Mouse (Mus musculus) skeletal muscle tissue, adult 2 months (tissue): Measurements from ENCODE around the gene Lyrm1.

Experiments
- DNase-seq: peaks from one replicate; pipeline ENCODE4 v3.0.0-alpha.2; 2012; ENCODE audit warnings: low read depth, low spot score

The Lyrm1 gene

DNA sequence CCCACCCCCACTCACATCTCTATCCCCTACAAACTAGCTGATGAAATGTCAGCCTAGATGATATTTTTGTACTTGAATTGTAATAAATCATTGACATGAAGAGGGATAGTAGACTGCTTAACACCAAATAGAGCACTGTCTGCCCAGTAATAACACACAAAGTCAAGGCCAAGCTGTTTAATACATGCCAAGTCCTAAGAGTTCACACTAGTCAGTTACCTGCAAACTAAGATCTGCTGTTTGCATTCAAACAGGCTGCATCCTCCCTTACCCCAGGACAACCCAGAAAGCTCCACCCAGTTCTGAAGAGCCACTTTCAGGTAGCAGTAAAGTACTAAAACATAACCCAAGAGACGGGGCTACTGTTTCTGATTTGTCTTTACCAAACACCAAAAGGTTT lies 3.5 kb upstream of the Lyrm1 start:
- DNase-seq, result no peak

DNA sequence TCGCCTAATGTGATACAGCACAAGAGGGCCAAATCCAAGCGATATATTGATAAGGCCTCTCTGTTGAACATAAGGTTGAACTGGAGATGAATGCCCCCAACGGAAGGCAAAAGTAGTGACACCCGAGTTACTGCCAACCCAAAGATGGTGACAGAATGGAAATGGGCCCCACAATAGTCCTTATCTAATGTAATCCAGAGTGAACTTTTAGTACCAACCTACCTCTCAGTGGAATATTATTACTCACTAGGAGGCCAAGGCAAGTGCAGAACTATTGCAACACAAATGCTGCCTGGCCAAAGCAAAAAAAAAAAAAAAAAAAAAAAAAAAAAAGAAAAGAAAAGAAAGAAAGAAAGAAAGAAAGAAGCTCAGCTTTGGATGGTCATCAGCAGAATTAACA lies 2.9 kb upstream of the Lyrm1 start:
- no peak for DNase-seq

DNA sequence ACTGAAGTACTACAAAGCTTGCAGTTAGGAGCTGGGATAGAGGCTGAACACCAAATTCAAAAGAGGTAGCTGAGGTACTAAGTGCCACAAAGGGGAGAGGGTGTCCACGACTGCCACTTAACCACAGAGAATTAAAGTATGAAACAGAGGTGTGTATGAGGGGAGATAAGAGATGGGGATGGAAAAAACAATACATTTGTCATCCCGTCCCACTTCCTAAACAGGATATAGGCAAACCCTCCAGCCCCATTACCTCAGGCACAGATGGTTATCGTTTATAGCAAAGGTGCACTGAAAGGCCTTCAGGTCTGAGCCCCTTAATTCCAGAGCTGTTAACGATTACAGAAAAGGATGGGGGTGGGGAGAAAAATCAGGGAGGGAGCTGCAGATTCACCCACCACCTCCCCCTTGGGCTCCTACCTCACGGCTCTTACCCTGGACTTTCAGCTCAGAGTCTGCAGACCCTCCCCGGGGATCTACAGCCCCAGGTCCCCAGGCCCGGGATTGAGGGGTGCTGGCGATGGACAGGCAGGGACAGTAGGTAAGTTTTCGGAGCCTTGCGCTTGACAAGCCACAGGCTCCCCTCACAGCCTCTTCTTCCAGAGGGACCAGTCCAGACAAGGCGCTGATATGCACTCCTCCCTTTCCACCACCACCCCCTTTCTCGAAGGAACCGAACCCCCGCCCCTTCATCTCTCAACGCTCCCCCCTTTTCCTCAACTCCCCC lies 680 bp upstream of the Lyrm1 start:
- DNase-seq, result no peak

DNA sequence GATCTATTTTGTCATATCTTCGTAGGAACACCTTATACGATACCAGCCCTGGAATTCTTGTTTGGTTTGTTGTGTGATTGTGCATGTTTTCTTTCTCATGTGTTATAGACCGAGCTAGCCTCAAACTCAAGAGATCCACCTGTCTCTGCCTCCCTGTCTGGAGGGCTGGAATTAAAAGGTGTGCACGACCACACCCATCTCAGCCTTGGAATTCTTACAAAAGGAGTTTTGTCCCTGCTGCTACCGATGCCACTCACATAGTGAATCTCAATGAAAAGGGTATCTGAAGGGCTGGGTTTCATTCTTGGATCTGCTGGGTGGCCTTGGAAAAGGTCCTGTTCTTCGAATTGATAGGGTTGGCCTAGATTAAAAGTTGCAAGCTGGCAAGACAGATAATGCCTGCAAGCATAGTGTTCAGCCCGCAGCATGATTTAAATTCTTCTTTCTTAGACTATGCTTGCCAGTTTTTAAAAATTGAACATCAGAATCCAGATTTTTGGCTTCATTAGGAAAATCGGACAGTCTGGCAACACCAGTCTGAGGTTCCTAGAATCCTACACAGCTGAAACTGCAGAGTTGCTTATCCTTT lies 2.0 kb downstream of the Lyrm1 start:
- DNase-seq, result no peak

DNA sequence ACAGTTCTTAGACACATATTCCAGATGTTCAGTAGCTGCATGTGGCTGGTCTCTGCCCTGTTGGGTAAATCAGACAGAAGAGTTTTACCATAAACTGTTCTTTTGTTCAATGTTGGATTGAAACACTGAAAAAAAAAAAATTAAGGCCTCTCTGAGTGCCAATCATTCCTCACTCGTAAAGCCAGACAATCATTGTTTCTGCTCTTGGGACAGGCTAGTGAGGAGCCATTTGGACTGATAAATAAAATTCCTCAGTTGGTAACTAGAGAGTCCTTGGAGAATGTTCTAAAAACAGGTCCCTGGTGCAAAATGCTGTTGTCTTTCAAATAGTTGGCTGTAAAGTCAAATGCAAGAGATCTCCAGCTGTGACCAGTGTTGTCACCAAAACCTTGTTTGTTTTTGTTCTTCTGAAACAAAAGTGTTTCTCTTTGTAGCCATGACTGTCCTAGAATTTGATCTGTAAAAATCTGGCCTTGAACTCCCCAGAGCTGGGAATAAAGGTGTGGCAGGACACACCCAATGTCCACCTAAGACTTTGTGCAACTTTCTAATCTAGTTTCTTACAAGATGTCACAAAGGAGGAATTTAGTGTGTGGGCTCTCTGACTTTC lies 2.7 kb downstream of the Lyrm1 start:
- no peak for DNase-seq

DNA sequence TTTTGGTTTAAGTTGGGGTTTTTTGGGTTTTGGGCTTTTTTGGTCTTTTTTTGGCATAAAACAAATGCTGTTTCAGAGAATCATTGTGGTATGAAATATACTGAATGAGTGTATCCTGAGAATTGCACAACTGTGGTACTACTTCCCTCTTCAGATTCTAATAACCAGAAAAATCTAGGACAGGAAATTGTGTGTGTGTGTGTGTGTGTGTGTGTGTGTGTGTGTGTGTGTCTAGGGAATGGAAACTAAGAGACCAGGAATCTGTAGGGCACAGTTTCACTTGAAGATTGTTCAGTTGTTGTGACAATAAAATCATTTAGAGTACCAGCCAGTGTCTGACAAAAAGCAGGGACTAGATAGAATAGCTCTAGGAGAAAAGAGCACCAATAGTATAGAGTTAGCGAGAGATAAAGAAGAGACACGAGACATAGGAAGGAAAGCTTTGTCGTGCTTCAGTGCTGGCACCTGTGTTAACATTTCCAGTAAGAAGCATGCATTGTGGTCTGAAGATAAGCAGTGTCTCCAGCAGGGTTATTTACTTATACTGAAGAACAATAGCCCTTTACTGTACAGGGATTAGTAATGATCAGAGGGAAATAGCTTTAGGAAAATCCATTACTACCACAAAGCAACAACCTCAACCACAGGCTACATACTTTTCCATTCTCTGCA lies 3.9 kb downstream of the Lyrm1 start:
- DNase-seq, result no peak

DNA sequence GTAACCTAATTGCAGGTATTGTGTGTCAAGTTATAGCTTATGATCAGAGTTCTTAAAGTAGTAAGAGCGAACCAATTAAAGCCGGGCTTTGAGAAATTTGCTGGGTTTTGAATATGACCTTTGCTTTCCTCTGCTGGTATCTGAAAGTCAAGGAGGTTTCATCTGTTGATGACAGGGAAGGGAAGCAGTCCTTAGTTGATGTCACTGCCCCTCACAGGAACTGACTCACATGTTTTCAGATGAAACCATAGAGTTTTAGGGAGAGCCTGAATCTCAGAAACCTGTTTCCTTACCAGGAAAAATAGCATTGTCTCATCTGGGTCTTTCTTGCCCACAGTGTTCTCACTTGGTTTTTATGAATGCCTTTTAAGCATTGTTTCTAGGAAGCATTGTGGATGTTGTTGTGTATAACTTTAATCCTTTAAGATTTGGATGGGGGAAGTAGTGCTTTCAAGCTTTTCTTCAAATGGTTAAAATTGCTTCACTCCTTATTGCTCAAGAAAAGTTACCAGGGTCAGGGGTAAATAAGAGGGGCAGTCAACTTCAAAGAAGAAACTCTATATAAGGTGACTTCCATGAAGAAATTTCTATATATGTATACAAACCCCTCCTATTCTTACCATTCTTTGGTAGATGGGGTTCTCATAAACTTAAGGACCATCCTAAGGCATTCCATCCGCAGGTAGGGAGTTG lies 11.0 kb downstream of the Lyrm1 start:
- no peak for DNase-seq

DNA sequence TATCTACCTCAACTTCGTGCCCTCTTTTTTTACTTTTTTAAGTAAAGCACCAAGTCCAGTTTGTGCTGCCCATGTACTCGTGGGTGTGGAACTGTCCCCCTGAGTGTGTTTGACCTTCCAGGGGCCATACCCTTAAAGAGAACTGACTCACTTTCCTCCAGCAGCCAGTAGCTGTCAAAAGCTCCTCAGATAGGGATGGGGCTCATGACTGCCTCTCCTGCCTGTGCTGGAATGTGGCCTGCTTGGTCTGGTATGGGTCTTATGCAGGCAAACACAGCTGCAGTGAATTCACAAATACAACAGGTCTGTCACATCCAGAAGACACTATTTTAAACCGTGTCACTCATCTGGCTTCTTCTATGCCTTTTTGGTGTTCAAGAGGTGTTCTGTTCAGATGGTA lies 16.1 kb downstream of the Lyrm1 start:
- DNase-seq, result no peak

DNA sequence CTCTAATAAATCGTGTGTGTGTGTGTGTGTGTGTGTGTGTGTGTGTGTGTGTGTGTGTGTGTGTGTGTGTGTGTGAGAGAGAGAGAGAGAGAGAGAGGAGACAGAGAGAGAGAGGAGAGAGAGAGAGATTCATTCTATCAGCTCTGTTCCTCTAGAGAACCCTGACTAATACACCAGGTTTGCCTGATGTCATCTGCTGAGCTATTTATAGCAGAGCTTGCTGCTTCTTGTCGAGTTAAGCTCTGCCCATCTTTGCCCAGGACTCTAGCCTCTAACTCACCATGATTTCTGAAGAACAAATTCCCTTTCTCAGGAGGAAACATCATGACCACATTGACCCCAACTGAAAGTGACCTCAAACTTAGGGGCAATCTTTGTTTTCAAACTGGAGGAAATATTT lies 24.8 kb downstream of the Lyrm1 start:
- DNase-seq, result no peak

DNA sequence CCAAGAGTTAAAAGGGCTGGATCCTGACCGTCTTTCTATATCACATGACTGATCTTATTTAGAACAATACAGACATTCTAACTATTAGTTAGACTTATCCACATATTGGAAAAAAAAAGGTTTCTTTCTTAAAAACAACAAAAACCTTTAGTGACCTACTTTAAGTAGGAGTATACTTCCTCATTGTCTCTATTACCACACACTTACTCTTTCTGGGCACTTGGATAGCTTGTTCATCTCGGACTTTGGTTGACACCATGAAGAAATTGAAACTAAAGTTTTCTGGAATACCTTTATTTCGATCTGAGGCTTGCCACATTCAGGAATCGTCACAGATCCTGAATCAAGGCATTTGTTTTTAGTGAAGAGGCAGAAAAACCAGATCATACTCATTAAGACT lies 25.4 kb downstream of the Lyrm1 start:
- DNase-seq, result no peak

DNA sequence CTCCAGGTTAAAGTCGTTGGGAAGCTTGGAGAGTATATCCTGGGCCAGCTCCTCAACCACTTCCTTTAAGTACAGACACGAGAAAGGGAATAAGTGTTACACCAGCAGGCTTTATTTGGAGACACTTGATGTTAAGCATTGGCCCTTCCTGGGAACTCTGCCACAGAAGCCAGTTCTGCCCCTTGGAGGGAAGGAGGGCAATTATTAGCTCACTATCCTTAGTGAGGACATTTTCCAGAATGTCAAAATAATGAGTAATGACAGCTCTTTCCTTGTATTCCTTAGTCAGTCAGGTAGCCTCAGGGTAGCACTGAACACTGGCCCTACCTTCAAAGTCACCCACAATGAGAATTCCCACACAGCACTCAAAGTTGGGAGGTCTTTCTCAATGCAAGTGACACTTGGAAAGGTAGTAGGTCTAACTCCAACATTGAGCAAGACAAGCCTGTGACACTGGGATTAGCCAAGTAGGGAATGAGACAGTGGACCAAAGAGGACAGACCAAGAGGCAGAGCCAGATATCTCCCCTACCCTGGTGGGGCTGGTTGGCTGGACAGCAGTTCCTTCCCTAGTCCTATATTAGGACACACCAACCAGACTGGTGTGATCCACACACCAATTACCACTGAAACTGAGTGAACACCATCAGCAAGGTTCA lies 33.3 kb downstream of the Lyrm1 start:
- DNase-seq, result no peak

DNA sequence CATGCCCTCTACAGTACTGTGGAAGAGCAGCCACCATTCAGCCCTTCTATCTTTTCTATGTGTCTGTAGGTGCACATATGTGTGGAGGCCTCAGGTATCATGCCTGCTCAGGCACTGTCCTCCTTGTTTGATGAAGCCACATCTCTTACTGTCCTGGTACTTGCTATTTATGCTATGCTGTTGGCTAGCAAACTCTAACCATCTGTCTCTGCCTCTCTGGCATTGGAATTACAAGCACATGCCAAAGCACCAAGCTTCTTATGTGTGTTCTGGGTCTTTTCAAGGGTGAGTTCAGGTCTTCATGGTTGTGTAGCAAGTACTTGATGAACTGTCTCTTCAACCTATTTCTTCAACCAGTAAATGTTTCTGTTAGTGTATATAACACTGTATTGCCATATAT lies 40.7 kb downstream of the Lyrm1 start:
- DNase-seq, result no peak

DNA sequence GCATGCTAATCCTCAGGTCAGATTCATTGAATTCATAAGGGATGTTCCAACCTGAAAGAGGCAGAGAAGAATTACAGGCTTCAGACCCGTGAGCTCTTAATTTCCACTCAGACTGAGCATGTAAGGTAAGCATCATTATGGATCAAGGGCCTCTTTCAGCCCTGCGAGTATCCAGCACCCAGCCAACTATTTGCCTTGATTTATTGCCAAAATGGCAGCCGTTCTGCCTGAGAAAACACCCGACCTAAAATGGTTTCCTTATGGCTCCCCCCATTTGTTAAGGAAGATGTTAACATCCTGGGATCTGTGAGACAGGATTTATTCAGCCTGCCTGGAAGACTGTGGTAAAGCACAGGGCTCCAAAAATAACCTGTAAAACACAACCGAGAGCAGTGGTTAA lies 41.4 kb downstream of the Lyrm1 start:
- no peak for DNase-seq

DNA sequence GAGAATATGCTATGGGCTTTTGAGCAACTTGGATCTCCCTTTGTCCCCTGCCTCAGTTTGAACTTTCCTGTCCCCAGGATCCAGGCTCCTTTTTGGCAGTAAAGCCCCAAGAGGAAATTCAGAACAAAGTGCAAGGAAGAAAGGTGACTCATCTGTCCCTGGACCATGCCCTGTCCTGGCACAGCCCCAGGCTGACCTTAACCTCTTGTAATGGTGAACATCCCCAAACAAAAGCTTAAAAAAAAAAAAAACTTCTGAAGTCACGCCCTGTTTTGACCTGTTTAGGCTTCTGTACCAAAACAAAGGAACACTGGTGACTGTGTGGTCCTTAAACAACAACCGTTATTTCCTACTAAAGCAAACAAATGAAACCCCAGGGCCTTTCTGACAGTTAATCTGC lies 45.9 kb downstream of the Lyrm1 start:
- DNase-seq, result peak; percentile 55

DNA sequence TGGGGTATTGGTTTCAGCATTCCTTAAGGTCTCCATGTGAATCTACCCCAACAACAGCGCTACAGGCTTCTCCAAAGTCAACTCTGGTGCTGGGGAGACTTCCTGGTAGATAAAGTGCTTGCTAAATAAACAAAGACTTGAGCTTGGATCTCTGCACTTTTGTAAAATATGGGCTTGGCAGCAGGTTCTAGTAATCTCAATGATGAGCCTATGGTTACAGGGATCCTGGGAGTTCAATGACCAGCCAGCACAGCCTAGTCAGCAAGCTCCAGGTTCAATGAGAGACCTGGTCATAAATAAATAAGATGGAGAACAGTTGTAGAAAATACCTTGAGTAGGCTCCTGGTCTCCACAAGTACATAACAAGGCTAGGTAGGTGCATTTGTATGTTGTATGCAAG lies 58.4 kb downstream of the Lyrm1 start:
- DNase-seq, result no peak

DNA sequence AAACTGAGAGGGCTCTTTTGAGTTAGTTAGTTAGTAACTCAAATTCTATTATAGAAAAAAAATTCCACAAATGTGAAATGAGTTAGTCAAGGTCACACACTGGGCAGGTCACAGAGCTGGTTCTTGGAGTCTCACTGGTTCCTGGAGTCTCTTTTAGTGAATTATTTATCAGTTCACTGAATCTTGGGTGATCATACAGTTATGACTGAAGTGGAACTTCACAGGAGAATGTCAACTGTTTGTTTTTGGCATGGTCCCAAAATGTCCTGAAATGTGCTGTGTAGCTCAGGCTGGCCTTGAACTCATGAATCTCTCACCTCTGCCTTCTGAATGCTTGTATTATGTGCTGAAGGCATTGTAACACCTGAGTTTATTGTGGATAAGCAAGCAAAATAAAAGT lies 61.8 kb downstream of the Lyrm1 start:
- DNase-seq, result no peak

DNA sequence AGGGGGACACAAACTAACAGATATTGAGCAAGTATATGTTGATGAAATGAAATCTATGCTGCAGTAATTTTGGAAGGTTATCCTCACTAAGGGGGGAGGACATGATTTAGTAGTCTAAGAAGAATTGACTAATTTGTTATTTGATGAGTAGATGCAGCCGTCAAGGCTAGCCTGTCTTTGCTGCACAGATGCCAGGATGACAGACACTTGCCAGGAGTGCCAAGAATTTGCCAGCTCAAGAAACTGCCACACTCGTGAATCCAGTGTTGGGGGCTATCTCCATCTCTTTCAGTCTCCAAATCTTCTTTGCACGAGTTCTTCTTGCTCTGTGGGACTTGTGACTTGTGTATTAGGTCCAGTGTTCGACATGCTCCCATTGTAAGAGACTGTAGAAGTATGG lies 63.4 kb downstream of the Lyrm1 start:
- DNase-seq, result no peak

DNA sequence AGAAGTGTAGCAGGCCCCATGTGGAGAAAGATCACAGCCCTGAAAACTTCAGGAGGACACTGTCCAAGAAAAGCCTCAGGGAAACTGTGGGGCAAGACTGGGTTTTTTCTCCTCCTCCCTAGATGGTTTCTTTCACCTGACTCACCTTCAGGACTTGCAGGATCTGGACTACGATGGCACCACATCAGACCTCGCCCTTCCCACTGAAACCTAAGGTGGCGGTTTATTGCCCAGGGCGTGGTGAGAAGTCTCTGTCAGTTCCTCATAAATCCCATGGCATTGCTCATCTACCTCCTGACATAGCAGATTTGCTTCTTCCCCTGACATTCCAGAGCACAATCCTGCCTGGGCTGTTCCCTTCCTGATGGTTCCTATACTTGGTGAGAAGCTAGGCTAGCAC lies 63.8 kb downstream of the Lyrm1 start:
- DNase-seq, result no peak

DNA sequence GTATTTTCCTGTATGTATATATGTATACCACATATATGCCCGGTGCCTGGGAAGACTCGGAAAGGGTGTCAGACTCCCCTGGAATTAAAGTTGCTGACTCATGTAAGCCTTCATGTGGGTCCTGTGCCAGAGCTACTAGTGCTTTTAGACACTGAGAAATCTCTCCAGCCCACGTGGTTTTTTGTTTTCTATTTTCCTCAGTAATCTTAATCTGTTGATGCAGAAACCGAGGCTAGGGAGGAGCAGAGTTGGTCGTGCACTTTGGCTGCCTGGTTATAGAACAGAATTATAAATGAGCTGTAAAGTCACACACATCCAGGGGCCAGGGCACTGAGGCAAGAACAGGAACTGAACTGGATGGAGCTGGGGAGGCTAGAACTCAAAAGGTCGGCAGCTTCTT lies 64.3 kb downstream of the Lyrm1 start:
- no peak for DNase-seq

DNA sequence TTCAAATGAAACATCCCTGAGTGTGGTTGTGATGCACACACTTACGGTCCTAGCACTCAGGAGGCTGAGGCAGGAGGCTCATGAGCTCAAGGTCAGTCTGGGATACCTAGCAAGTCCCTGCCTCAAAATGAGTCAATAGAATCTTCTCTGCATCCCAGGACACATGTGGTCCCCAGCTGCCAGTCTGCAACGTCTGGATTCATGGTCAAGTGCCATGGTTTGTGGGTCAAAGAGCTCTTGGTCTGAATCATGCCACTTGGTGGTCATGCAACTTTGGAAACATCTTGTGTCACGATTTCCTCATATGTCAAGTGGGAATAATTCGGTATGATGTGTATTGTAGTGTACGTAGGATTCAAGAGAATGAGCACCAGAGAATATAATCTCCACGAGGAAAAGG lies 64.9 kb downstream of the Lyrm1 start:
- DNase-seq, result peak; percentile 32

DNA sequence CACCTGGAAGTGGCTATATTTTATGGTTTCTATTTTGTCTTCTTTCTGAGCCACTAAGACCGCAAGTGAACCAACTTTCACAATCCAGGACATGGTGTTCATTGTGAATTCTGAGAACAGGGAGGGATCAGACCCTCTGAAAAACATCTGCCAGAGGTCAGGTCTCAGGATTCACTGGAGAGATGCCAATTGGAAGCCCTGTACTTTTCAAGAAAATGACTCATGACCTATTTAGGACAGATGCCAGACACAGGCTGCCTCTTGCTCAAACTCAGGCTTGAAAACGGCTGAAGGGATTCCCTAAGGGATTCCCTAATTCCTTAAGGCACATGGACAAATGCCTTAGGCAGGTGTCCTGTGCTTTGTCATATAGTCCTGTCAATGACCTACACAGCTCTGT lies 65.4 kb downstream of the Lyrm1 start:
- DNase-seq, result peak; percentile 95

DNA sequence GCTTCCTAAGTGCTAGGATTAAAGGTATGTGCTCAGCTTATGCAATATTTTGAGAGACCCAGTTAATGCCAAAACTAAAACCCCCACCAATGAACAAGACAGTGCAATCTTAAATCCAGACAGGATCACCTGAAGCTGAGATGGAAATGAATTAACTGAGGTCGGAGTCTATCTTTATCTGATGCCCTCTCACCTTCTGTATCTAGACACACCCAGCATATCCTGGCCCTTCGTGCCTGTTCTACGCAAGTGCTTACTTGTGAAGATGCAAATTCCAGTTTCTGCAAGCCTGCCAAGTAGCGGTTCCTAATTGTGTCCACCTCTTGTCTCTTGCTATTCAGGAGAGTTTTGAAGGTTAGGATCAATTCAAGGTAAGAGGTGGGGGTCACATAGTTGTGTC lies 69.5 kb downstream of the Lyrm1 start:
- DNase-seq, result no peak
